8 mouse cellular contexts compared by ENCODE assay signal in the genomic region with DNA sequence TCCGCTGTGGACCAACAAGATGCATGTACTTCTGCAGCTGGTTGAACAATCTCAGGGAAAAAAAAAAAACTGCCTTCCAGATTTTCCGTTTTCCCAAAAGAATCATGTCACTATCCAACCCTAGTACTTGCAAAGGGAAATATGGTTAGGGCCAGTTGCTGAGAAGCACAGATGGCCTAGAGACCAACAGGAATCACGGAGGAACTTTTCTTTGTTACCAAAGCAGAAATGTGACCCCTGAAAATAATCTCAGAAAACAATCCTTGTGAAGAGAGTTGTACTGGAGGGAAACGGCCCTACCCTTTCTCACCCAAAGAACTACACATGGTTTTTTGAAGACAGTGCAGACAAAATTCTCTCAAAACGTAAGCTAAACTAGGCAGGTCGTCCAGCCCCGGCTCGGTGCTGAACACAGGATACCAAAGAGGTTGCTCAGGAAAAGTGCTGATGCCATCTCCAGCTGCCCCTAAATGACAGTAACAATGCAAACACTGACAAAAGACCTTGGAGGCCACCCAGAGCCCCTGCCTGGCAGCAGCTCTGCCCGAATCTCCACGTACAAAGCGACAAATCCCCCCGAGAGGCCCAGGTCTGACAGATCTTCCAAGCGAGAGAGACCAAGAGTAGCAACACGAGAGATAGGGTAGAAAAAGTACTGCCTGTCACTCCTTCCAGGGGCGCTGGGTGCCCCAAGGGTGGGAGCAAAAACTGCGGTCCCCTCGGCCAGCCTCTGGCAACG. TPM values are rescaled to one million over a fixed set of nuclear protein-coding genes. Genes with fewer than 3 reads are reported as not detected.
DNase-seq lines count a peak whose midpoint lies in the region; ATAC-seq and TF ChIP-seq lines count a peak whose summit lies in the region.

No protein-coding gene starts in this region.

- H3K36me3 ChIP-seq in ES-Bruce4 (ENCODE audit: control insufficient read depth, insufficient read depth, low read length, poor library complexity, severe bottlenecking) = peaks cover under 1% of the 10 kb centered on the region; the same call in 1 of the 2 replicates
- no peaks in the 10 kb centered on the region for H3K36me3 ChIP-seq in embryonic facial prominence, embryonic 11.5 days (replicated peaks; ENCODE audit: control insufficient read depth, insufficient read depth, low read depth, low read length)
- peaks cover 5% of the 10 kb centered on the region; the same call in 1 of the 2 replicates for H3K36me3 ChIP-seq in heart, postnatal 0 days (replicated peaks; ENCODE audit: control insufficient read depth, insufficient read depth, low read length)
- H3K36me3 ChIP-seq in midbrain, embryonic 13.5 days = peaks cover 9% of the 10 kb centered on the region

- TF ChIP-seq EP300 in ES-Bruce4 (IDR thresholded peaks at IDR 0.05; ENCODE audit: insufficient read depth, low read depth, low read length) = no peak
- TF ChIP-seq EP300 in heart, postnatal 0 days (IDR thresholded peaks at IDR 0.05; ENCODE audit: low read depth) = no peak

- no peaks in the 10 kb centered on the region for H3K9me3 ChIP-seq in ES-Bruce4 (replicated peaks; ENCODE audit: control insufficient read depth, insufficient read depth, low read length, poor library complexity, severe bottlenecking)
- no peaks in the 10 kb centered on the region for H3K9me3 ChIP-seq in embryonic facial prominence, embryonic 11.5 days (replicated peaks; ENCODE audit: control insufficient read depth, low read length)
- H3K9me3 ChIP-seq in heart, postnatal 0 days (replicated peaks; ENCODE audit: control insufficient read depth, low read length) = no peaks in the 10 kb centered on the region
- no peaks in the 10 kb centered on the region for H3K9me3 ChIP-seq in midbrain, embryonic 13.5 days

- no peak for TF ChIP-seq POLR2A in cerebellum, adult 2 months (IDR thresholded peaks at IDR 0.05; ENCODE audit: borderline replicate concordance, insufficient read depth, low read length)
- no peak for TF ChIP-seq POLR2A in ES-Bruce4 (IDR thresholded peaks at IDR 0.05; ENCODE audit: insufficient read depth, low read length)

- WGBS in cerebellum, adult 2 months = 2% methylated on average over 18 of the region's 18 CpGs
- WGBS in embryonic facial prominence, embryonic 11.5 days = 2% methylated on average over 18 of the region's 18 CpGs
- 1% methylated on average over 18 of the region's 18 CpGs for WGBS in heart, postnatal 0 days
- under 1% methylated on average over 18 of the region's 18 CpGs for WGBS in midbrain, embryonic 13.5 days

- peak overlapping the region; percentile 73 for H3K4me2 ChIP-seq in embryonic facial prominence, embryonic 11.5 days (ENCODE audit: low read depth, low read length)
- peak overlapping the region; percentile 72 for H3K4me2 ChIP-seq in heart, postnatal 0 days (ENCODE audit: low read depth, low read length)
- peak overlapping the region; percentile 80 for H3K4me2 ChIP-seq in midbrain, embryonic 13.5 days (replicated peaks)

- H3K27ac ChIP-seq in cerebellum, adult 2 months (ENCODE audit: insufficient read depth, low read length) = peak overlapping the region; percentile 87
- no peak overlapping the region for H3K27ac ChIP-seq in ES-Bruce4 (ENCODE audit: insufficient read depth, low read length)
- H3K27ac ChIP-seq in embryonic facial prominence, embryonic 11.5 days (replicated peaks; ENCODE audit: low read depth, low read length) = peak overlapping the region; percentile 98
- peak overlapping the region; percentile 99 for H3K27ac ChIP-seq in heart, postnatal 0 days (ENCODE audit: low read depth)
- H3K27ac ChIP-seq in midbrain, embryonic 13.5 days = peak overlapping the region; percentile 96

- H3K4me3 ChIP-seq in cerebellum, adult 2 months (replicated peaks; ENCODE audit: insufficient read depth, low read depth, low read length) = peak overlapping the region; percentile 61
- peak overlapping the region; percentile 92 for H3K4me3 ChIP-seq in ES-Bruce4 (ENCODE audit: low read depth, low read length)
- peak overlapping the region; percentile 98 for H3K4me3 ChIP-seq in embryonic facial prominence, embryonic 11.5 days (ENCODE audit: low read depth, low read length)
- H3K4me3 ChIP-seq in heart, postnatal 0 days (ENCODE audit: low read depth, low read length) = peak overlapping the region; percentile 95
- H3K4me3 ChIP-seq in midbrain, embryonic 13.5 days (replicated peaks) = peak overlapping the region; percentile 97

- TF ChIP-seq CTCF in cerebellum, adult 2 months (IDR thresholded peaks at IDR 0.05; ENCODE audit: borderline replicate concordance, insufficient read depth, low read depth, low read length) = no peak
- no peak for TF ChIP-seq CTCF in ES-Bruce4 (IDR thresholded peaks at IDR 0.05; ENCODE audit: low read depth, low read length)
- TF ChIP-seq CTCF in heart, postnatal 0 days (IDR thresholded peaks at IDR 0.05; ENCODE audit: low read depth) = no peak

- no peaks in the 10 kb centered on the region for H3K27me3 ChIP-seq in cerebellum, adult 2 months (ENCODE audit: control insufficient read depth, insufficient read depth, low read length)
- H3K27me3 ChIP-seq in ES-Bruce4 (ENCODE audit: control insufficient read depth, insufficient read depth, low read length, poor library complexity, severe bottlenecking) = no peaks in the 10 kb centered on the region
- no peaks in the 10 kb centered on the region for H3K27me3 ChIP-seq in embryonic facial prominence, embryonic 11.5 days (ENCODE audit: control insufficient read depth, insufficient read depth, low read length)
- no peaks in the 10 kb centered on the region for H3K27me3 ChIP-seq in heart, postnatal 0 days (ENCODE audit: control insufficient read depth, insufficient read depth, low read length)
- H3K27me3 ChIP-seq in midbrain, embryonic 13.5 days = no peaks in the 10 kb centered on the region

- peak overlapping the region; percentile 96 for H3K9ac ChIP-seq in ES-Bruce4 (ENCODE audit: low read depth, poor library complexity, severe bottlenecking)
- peak overlapping the region; percentile 97 for H3K9ac ChIP-seq in embryonic facial prominence, embryonic 11.5 days (replicated peaks; ENCODE audit: low read length)
- H3K9ac ChIP-seq in heart, postnatal 0 days (replicated peaks; ENCODE audit: low read depth, low read length) = peak overlapping the region; percentile 90
- H3K9ac ChIP-seq in midbrain, embryonic 13.5 days (replicated peaks) = peak overlapping the region; percentile 96

- H3K4me1 ChIP-seq in cerebellum, adult 2 months (ENCODE audit: control insufficient read depth, insufficient read depth, low read length) = no peaks in the 10 kb centered on the region; the same call in none of the 2 replicates
- no peaks in the 10 kb centered on the region for H3K4me1 ChIP-seq in ES-Bruce4 (ENCODE audit: control insufficient read depth, insufficient read depth, low read length)
- no peaks in the 10 kb centered on the region for H3K4me1 ChIP-seq in embryonic facial prominence, embryonic 11.5 days (ENCODE audit: control insufficient read depth, insufficient read depth, low read length)
- H3K4me1 ChIP-seq in heart, postnatal 0 days (ENCODE audit: control insufficient read depth, insufficient read depth) = peaks cover 11% of the 10 kb centered on the region; the same call in 1 of the 2 replicates
- H3K4me1 ChIP-seq in midbrain, embryonic 13.5 days (replicated peaks) = peaks cover 27% of the 10 kb centered on the region

- no peak for DNase-seq in cerebellum, adult 2 months
- DNase-seq in cerebellum, adult 8-10 months = no peak
- peak; percentile 46 for DNase-seq in embryonic facial prominence, embryonic 11.5 days (ENCODE audit: low spot score)
- DNase-seq in heart, postnatal 0 days (ENCODE audit: low spot score) = peak; percentile 15
- peak; percentile 18 to 25 for DNase-seq in left cerebral cortex, postnatal 14 days (ENCODE audit: low spot score in 2 of 2)
- DNase-seq in thymus, postnatal 0 days (ENCODE audit: low spot score) = peak; percentile 57

- intact Hi-C loops in left cerebral cortex, postnatal 14 days (cut with DNase I) = loop anchor here (10.0 kb wide), 1 partner anchor 269 kb away; no protein-coding TSS in a partner anchor

- no peak for ATAC-seq in embryonic facial prominence, embryonic 11.5 days (replicated peaks; ENCODE audit: insufficient number of reproducible peaks, low FRiP score, low TSS enrichment, low read depth)
- ATAC-seq in heart, postnatal 0 days (ENCODE audit: insufficient read depth, low read depth) = no peak
- ATAC-seq in midbrain, embryonic 13.5 days = no peak

RNA-seq across cellular contexts. Expression of a gene that starts 1.5 kb away (rescaled TPM):
- polyA plus RNA-seq in cerebellum, adult 2 months (2012; rRNA removed) = 32.8 and 33.0 TPM in 2 replicates
- 72.7 and 74.6 TPM in 2 replicates for polyA plus RNA-seq in ES-Bruce4 (2011; ENCODE audit: insufficient read depth, insufficient read length, low read depth, missing spikeins)
- 85.4 and 88.7 TPM in 2 replicates for polyA plus RNA-seq in embryonic facial prominence, embryonic 11.5 days (2014; fragmentation: Nextera tagmentation; extraction: Ambion mirVana)
- total RNA-seq in heart, postnatal 0 days (2014; rRNA removed; ENCODE audit: low replicate concordance) = 30.2 and 128 TPM in 2 replicates
- 67.5 and 68.8 TPM in 2 replicates for polyA plus RNA-seq in heart, postnatal 0 days (2015; fragmentation: Nextera tagmentation; extraction: Ambion mirVana)
- total RNA-seq in left cerebral cortex, postnatal 14 days (2021) = 10 to 100 TPM; 53.1 to 60.0 TPM
- 66.3 and 66.7 TPM in 2 replicates for polyA plus RNA-seq in midbrain, embryonic 13.5 days (2015; fragmentation: Nextera tagmentation; extraction: Ambion mirVana)
- polyA plus RNA-seq in thymus, postnatal 0 days (2015; fragmentation: Nextera tagmentation; extraction: Ambion mirVana) = 95.1 and 98.0 TPM in 2 replicates

RNA-seq across cellular contexts. Expression of a gene that starts 29.9 kb away (rescaled TPM):
- polyA plus RNA-seq in cerebellum, adult 2 months (2012; rRNA removed) = 81.3 and 91.6 TPM in 2 replicates
- 244 and 257 TPM in 2 replicates for polyA plus RNA-seq in ES-Bruce4 (2011; ENCODE audit: insufficient read depth, insufficient read length, low read depth, missing spikeins)
- 276 and 302 TPM in 2 replicates for polyA plus RNA-seq in embryonic facial prominence, embryonic 11.5 days (2014; fragmentation: Nextera tagmentation; extraction: Ambion mirVana)
- total RNA-seq in heart, postnatal 0 days (2014; rRNA removed; ENCODE audit: low replicate concordance) = 65.6 and 96.7 TPM in 2 replicates
- 209 and 213 TPM in 2 replicates for polyA plus RNA-seq in heart, postnatal 0 days (2015; fragmentation: Nextera tagmentation; extraction: Ambion mirVana)
- 10 to 100 TPM; 50.0 to 57.8 TPM for total RNA-seq in left cerebral cortex, postnatal 14 days (2021)
- polyA plus RNA-seq in midbrain, embryonic 13.5 days (2015; fragmentation: Nextera tagmentation; extraction: Ambion mirVana) = 213 and 220 TPM in 2 replicates
- polyA plus RNA-seq in thymus, postnatal 0 days (2015; fragmentation: Nextera tagmentation; extraction: Ambion mirVana) = 289 and 316 TPM in 2 replicates

RNA-seq across cellular contexts. Expression of a gene that starts 44.9 kb away (rescaled TPM):
- polyA plus RNA-seq in cerebellum, adult 2 months (2012; rRNA removed) = 24.4 and 24.6 TPM in 2 replicates
- 30.1 and 30.6 TPM in 2 replicates for polyA plus RNA-seq in ES-Bruce4 (2011; ENCODE audit: insufficient read depth, insufficient read length, low read depth, missing spikeins)
- 34.1 and 41.3 TPM in 2 replicates for polyA plus RNA-seq in embryonic facial prominence, embryonic 11.5 days (2014; fragmentation: Nextera tagmentation; extraction: Ambion mirVana)
- 27.0 and 29.9 TPM in 2 replicates for total RNA-seq in heart, postnatal 0 days (2014; rRNA removed; ENCODE audit: low replicate concordance)
- 10.3 and 10.5 TPM in 2 replicates for polyA plus RNA-seq in heart, postnatal 0 days (2015; fragmentation: Nextera tagmentation; extraction: Ambion mirVana)
- total RNA-seq in left cerebral cortex, postnatal 14 days (2021) = 10 to 100 TPM; 61.4 to 70.0 TPM
- polyA plus RNA-seq in midbrain, embryonic 13.5 days (2015; fragmentation: Nextera tagmentation; extraction: Ambion mirVana) = 27.5 and 30.0 TPM in 2 replicates
- 14.9 and 15.8 TPM in 2 replicates for polyA plus RNA-seq in thymus, postnatal 0 days (2015; fragmentation: Nextera tagmentation; extraction: Ambion mirVana)

Comparison
In these comparisons a context has a peak if more than half of its experiments do, and no peak if none do; other contexts are left out.
1. DNase-seq: peak in embryonic facial prominence, embryonic 11.5 days (single experiment), heart, postnatal 0 days (single experiment), left cerebral cortex, postnatal 14 days (2 of 2) and thymus, postnatal 0 days (single experiment); none in cerebellum, adult 2 months (0 of 2) and cerebellum, adult 8-10 months (single experiment).
2. Peak in every context shown above with its lines, with median percentiles within 50 percentile points of each other: H3K4me3 ChIP-seq, H3K9ac ChIP-seq and H3K4me2 ChIP-seq.